Mouse (Mus musculus) adrenal gland, postnatal 10 days (tissue): ENCODE measurements around the gene Olfr1386. TPM values are rescaled to one million over a fixed set of nuclear protein-coding genes. Genes with fewer than 3 reads are reported as not detected.
"Not testable (repeated sequence)": the region's sequence is repeated elsewhere in the genome, so short reads cannot be mapped to it uniquely, and the experiment has no call there.

ENCODE experiments used
- DNase-seq: peaks from one replicate; pipeline ENCODE4 v3.0.0; 2021; ENCODE audit warnings: mixed read lengths
- long read RNA-seq, 2 experiments: library from polyadenylated mRNA; stranded (forward); transcript quantifications; one replicate each; pipeline ENCODE4 v2.0.0; 2021
- total RNA-seq, 2 experiments: library from RNA; stranded (reverse); gene quantifications; 2 replicates each; pipeline ENCODE4 v1.2.3; 2021

Olfr1386 gene
- not detected for total RNA-seq
- long read RNA-seq, experiment 1, result 0 reads
- long read RNA-seq, experiment 2, result 0 reads

DNA sequence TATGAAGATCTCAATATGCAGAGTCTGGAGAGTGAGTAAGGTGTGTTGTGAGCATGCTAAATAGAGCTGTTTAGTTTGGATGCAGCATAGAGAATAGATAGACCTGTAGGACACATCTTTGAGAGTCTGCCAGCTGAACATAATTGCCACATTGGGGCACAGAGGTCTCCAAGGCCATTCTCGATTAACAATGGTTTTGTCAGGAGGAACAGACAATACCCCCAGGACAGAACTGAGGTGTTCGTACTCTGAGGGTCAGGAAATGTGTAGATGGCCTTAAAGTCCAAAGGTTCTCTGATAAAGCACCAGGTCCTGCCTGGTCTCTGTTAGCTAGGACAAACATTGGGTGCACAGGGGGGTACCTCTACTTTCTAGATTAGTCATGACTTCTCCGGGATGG is at the start of gene Olfr1386:
Olfr1386 (plus strand) TSS at position 301 of the 400 bp plus-strand sequence.
- not testable (repeated sequence) for DNase-seq

GRCm38 (mm10) chr11:49422767-49423166 is 42.1 kb upstream of the Olfr1386 start, which contains the start of gene Olfr1389:
Gene Olfr1389, plus strand, starts transcription at chr11:49423067.
- no peak for DNase-seq

GRCm38 (mm10) chr11:49425257-49425927 is 39.5 kb upstream of the Olfr1386 start:
- no peak for DNase-seq

DNA sequence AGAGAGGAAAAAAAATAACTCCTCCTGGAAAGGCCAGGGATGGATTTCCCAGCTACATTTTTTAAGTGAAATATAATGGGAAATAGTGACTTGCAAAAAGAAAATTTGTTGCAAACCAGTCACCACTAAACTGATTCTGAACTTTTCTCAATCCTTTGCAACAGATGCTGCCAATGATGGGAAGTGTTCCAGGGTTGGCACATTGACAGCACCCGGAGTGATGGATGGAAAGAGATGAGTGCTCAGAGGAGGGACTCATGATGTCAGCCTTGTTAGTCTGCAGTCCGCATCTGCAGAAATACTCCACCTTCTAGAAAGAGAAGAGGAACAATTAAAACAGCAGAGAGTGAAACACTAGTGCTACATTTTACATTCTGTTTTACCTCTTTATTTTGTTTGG is 35.2 kb upstream of the Olfr1386 start:
- peak; percentile 4 for DNase-seq

- peak; percentile 39 for DNase-seq
Measured at GRCm38 (mm10) chr11:49436411-49436810, 28.4 kb upstream of the Olfr1386 start, which contains the start of gene Olfr1388. Gene Olfr1388, plus strand, starts transcription at chr11:49436624.

- no peak for DNase-seq
Measured at GRCm38 (mm10) chr11:49455043-49455442, 9.8 kb upstream of the Olfr1386 start, which contains the start of gene Olfr1387. Gene Olfr1387, plus strand, starts transcription at chr11:49455343.

GRCm38 (mm10) chr11:49485973-49486372 is 21.1 kb downstream of the Olfr1386 start:
- DNase-seq, result no peak

DNA sequence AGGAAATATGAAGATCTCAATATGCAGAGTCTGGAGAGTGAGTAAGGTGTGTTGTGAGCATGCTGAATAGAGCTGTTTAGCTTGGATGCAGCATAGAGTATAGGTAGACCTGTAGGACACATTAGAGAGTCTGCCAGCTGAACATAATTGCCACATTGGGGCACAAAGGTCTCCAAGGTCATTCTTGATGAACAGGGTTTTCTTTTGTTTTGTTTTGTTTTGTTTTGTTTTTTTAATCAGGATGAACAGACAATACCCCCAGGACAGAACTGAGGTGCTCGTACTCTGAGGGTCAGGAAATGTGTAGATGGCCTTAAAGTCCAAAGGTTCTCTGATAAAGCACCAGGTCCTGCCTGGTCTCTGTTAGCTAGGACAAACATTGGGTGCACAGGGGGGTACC is 23.9 kb downstream of the Olfr1386 start, which contains the start of gene Olfr1385:
Olfr1385 (plus strand) TSS at position 301 of the 400 bp plus-strand sequence.
- DNase-seq, result not testable (repeated sequence)

- DNase-seq, result no peak
Measured at GRCm38 (mm10) chr11:49518086-49518485, 53.2 kb downstream of the Olfr1386 start.

DNA sequence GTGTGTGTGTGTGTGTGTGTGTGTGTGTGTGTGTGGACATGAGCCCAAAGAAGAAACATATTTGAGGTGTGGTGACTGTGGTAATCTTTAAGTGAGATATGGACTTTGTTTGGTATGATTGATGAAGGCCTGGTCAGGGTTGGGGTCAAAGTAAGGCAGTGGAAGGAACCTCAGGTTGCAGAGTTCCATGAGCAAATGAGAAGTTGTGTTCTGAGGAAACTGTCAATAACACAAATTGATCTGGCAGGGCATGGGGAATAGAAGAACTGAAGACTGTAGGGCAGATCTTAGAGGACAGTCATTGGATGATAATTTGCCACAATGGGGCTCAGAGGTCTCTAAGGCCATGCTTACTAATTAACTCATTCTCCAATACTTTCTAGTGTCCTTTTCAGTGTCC is 54.5 kb downstream of the Olfr1386 start, which contains the start of gene Olfr1383:
Olfr1383 (plus strand) TSS at position 301 of the 400 bp plus-strand sequence.
- DNase-seq, result no peak

Other genes starting within 250 kb of the Olfr1386 start
- gene Mgat1, start 220.9 kb upstream of the Olfr1386 start, total RNA-seq, result 100 to 1,000 TPM in 1 of 2 experiments, 10 to 100 TPM in 1; 87.9 to 101 TPM
- gene Olfr1393, start 186.7 kb upstream of the Olfr1386 start, total RNA-seq, result not detected
- gene Olfr1392, start 179.8 kb upstream of the Olfr1386 start, total RNA-seq, result not detected
- gene Olfr10, start 160.3 kb upstream of the Olfr1386 start, total RNA-seq, result not detected
- gene Olfr1391, start 142.3 kb upstream of the Olfr1386 start, total RNA-seq, result not detected
- not detected for gene Olfr1390, start 129.9 kb upstream of the Olfr1386 start, total RNA-seq
- not detected for gene Olfr1389, start 42.0 kb upstream of the Olfr1386 start, total RNA-seq
- gene Olfr1388, start 28.4 kb upstream of the Olfr1386 start, total RNA-seq, result under 1 TPM in 1 of 2 experiments, not detected in 1; 0.21 TPM
- gene Olfr1387, start 9.7 kb upstream of the Olfr1386 start, total RNA-seq, result not detected
- not detected for gene Olfr1385, start 24.0 kb downstream of the Olfr1386 start, total RNA-seq
- not detected for gene Olfr1384, start 41.7 kb downstream of the Olfr1386 start, total RNA-seq
- not detected for gene Olfr1383, start 54.6 kb downstream of the Olfr1386 start, total RNA-seq
- not detected for gene Olfr1382, start 63.2 kb downstream of the Olfr1386 start, total RNA-seq
- gene Olfr1381, start 78.4 kb downstream of the Olfr1386 start, total RNA-seq, result not detected
- gene Olfr1380, start 91.8 kb downstream of the Olfr1386 start, total RNA-seq, result not detected
- gene Flt4, start 144.2 kb downstream of the Olfr1386 start, total RNA-seq, result 10 to 100 TPM; 18.7 to 18.9 TPM
- gene Scgb3a1, start 198.6 kb downstream of the Olfr1386 start, total RNA-seq, result not detected
- 10 to 100 TPM; 51.1 to 61.2 TPM for gene Cnot6, start 247.7 kb downstream of the Olfr1386 start, total RNA-seq